Mouse (Mus musculus) kidney, postnatal 10 days (tissue): ENCODE measurements at regions not wholly inside any gene's neighbourhood (a gene's known extent, or its start where the extent isn't known, plus 50 kb on each side); places are given as distances from the start of the nearest gene placed in this dataset.

Experiments
- DNase-seq: peaks from one replicate; pipeline ENCODE4 v3.0.0; 2021; ENCODE audit warnings: mixed read lengths

GRCm38 (mm10) chr13:99847531-99847930, 53.4 kb downstream of the Cartpt start:
- no peak for DNase-seq

DNA sequence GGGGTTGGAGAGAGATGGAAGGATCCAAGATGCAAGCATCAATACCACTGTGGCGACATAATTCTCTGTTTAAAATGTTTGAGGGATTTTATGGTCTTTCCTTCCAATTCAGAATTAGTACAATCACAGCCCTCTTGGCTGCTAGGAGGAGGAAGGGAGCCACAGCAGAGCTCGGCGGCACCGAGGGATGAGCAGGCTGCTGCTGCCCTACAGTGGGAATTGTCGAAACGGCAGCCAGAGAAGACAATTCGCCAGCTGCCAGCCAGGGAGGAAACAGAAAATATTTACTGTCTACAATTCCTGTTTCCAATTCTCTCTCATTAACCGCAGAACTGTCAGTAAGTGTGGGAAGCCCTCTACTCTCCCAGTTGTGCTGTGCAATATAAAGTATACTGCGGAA, 58.3 kb downstream of the Cartpt start:
- peak; percentile 76 for DNase-seq

DNA sequence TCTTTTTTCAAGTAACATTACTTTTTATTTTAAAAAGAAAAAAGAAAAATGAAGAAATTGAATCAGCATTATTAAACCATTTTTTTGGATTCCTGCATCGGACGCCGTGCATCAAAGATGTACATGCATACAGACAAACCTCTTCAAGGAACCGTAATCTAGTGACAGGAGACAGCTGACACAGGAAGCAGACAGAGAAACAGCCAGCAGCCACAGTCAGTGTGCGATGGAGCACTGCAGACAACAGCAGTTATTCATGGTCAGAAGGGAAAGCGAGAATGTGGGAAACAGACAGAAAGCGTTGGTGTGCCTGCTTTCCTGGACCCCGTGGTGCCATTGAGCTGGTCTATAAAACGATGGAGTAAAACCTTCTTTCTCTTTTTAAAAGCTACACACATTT, 61.4 kb downstream of the Cartpt start:
- DNase-seq: no peak

DNA sequence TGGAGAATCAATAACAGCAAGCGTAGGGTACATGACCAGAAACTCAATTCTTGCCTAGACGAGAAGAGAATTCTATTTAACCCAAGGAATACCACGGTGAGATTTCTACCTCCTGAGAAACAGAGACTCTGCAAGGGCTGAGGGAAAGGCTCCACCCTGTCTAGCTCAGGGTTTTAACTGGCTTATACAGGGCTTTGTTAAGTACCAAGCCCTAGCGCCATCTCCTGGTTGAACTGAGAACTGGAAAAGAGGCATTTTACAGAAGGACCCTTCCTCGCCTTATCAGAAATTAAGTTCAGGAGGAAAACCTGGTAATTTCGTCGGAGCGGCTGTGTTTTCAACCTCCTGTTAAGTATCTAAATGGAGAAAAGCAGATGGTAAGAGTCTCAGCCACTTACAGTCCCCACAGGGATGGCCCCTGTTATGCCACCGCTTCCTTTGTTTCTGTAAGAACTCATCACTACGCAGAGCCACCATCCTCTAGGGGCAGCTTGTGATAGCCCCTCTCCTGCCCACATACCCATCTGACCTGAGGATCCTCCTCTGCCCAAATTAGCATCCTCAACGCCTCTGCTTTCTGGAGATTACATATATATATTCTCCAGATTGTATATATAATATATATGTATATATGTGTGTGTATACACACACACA, 63.0 kb downstream of the Cartpt start:
- DNase-seq: peak; percentile 88

DNA sequence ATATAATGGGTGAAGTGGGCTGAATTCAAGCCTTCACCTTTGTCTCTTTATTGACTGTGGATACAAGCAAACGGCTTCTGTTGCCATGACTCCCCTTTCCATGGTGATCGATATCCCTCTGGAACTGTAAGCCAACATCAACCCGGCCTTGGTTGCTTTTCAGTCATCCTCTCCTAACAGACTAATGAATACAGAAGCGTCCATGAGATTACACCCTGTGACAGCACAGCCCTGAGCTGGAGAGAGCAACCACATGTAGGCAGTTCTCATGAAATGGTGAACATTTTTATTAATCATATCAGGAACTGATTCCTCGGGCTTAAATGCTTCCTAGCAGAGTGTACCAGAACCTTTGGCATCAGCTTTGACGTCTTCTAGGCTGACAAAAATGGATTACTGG, 63.7 kb downstream of the Cartpt start:
- no peak for DNase-seq

GRCm38 (mm10) chr13:99836586-99836985, 64.3 kb downstream of the Cartpt start:
- DNase-seq: peak; percentile 48

GRCm38 (mm10) chr13:99835518-99835917, 65.4 kb downstream of the Cartpt start:
- no peak for DNase-seq

GRCm38 (mm10) chr13:99830080-99830724, 70.7 kb downstream of the Cartpt start:
- no peak for DNase-seq

DNA sequence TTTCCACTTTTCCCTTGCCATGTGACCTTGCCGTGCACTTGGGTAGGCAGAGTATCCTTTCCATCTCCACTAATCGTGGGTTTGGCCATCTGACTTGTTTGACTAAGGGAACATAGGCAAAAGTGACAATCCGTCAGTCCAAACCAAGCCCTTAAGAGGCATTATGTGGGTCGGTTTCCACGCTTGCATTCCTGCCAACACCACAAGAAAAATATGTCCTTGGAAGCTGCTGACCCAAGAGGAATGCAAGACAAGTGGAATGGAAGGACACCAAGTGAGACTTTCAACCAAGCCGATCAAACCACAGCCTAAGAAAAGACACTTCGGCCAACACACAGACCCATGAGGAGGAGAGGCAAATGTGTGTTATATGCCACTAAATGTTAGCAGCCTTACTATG, 73.3 kb downstream of the Cartpt start:
- no peak for DNase-seq

DNA sequence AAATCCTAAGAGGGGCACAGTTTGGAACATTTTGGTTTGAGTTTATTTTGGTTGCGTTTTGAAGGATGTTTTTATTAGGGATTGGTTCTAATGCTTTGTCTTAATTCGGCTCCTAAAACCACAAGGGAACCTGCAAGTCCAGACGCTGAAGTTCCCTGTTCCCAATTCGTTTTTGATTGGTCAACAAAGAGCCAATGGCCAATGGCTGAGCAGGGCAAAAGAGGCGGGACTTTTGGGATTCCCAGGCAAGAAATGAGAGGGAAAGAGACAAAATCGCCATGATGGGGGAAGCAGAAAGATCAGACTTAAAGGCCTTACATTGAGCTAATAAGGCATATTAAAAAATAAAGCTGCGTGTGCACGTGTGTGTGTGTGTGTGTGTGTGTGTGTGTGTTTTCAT, 76.3 kb downstream of the Cartpt start:
- no peak for DNase-seq

DNA sequence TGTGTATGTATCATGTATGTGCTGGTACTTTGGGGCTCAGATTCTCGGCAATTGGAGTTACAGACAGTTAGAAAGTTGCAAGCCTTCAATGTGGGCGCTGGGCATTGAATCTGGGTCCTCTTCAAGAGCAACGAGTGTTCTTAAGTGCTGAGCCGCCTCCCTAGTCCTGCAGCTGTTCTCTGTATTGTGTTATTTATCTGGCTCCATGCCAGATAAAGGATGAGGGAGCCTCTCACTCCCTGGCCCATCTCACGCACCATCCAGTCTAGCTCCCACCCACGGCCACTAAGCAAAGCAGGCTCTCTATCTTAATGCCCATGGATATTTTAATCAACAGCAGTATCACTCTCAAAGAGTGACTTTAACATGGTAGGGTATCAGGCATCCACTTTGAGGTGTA, 84.2 kb downstream of the Cartpt start:
- no peak for DNase-seq

- no peak for DNase-seq
These were observed 85.1 kb downstream of the Cartpt start for GRCm38 (mm10) chr13:99815786-99816185.

GRCm38 (mm10) chr13:99814801-99815200, 86.1 kb downstream of the Cartpt start:
- no peak for DNase-seq

GRCm38 (mm10) chr13:99814033-99814556, 86.8 kb downstream of the Cartpt start:
- DNase-seq: no peak

GRCm38 (mm10) chr13:99794448-99794847, 106.4 kb downstream of the Cartpt start:
- no peak for DNase-seq

DNA sequence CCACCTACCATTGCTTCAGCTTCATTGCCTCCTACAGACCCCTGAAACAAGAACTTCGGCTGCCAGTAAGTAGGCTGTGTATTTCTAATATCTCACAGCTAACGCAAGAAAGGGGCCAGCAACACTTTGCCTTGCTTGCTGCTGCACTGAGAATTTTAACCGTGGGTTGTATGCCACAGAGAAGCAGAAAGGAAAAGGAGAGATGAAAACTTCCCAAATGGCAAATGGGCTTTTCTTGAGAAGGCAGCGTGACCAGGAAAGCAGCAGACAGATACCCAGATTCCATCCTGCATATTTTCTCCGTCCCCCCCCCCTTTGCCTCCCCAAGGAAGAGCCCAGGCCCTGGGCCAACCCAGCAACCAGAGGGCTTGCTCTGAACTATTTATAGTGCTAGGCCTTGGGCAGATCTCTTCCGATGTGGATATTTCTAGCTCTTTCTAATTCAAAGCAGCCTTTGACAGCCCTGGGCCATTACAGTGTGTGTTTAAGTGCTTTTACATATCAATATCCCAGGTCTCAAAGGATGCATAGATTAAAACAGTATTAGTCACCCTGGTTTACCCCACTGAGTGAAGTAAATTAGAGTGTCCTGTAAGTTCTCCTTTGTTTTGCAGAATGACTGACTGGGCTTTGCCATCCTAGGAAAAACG, 107.0 kb downstream of the Cartpt start:
- DNase-seq: peak; percentile 37

DNA sequence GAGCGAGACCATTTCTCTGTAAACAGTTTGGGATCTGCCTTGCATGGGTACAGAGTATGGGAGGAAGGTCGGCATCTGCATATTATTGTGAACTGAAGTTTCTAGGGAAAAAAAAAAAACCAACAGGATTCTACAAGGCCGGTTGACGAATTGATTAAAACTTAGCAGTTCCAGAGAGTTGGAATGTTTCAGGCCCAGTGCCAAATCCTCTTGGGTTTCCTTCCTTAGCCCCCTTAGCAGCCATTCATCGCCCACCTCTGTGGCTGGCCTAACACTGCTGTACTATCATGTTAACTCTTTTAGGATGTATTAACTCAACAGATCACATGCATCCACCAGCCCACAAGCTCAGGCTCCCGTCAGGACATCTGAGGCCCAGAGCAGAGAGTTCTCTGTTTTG, 107.9 kb downstream of the Cartpt start:
- DNase-seq: no peak

- no peak for DNase-seq
These were observed 109.9 kb downstream of the Cartpt start for GRCm38 (mm10) chr13:99790951-99791350.

DNA sequence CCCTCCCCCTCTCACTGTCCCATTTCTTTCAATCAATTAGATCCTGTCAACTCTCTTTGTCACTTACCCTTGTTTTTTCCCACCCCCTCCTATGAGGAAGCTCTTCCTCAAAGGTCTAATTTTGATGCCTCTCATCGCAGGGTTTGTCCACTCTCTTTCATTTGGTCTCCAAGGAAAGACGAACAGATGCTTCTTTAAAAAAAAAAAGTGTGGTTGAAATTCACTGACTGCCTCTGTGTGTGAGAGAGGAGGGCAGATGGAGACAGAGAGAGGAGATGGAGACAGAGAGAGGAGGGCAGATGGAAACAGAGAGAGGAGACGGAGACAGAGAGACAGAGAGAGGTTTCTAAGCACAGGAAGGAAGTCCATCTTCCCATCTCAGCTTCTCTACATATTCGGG, 113.1 kb downstream of the Cartpt start:
- DNase-seq: no peak

- DNase-seq: no peak
These were observed 115.5 kb downstream of the Cartpt start for GRCm38 (mm10) chr13:99785427-99785826.

GRCm38 (mm10) chr13:99784314-99784713, 116.6 kb downstream of the Cartpt start:
- DNase-seq: no peak

GRCm38 (mm10) chr13:99782883-99783721, 117.8 kb downstream of the Cartpt start:
- DNase-seq: no peak

- no peak for DNase-seq
These were observed 119.3 kb downstream of the Cartpt start for GRCm38 (mm10) chr13:99781616-99782015.
